Mouse (Mus musculus) stomach, embryonic 15.5 days (tissue): Measurements from ENCODE around the gene 2310022A10Rik. TPM values are rescaled to one million over a fixed set of nuclear protein-coding genes. Genes with fewer than 3 reads are reported as not detected.

Source experiments
- ATAC-seq: fragments of 200-750 bp; cut with Nextera tagmentation; 2 replicates; pipeline ENCODE4 v1.8.0; 2017; ENCODE audit warnings: low read depth, moderate number of reproducible peaks, moderate TSS enrichment; ENCODE audit not compliant: insufficient read depth, low FRiP score
- H3K27ac ChIP-seq: fragments of 300-500 bp; sonication (generic); 2 replicates; pipeline ENCODE4 v1.5.1; 2015; ENCODE audit warnings: mild to moderate bottlenecking, inconsistent platforms
- H3K27me3 ChIP-seq: fragments of 300-500 bp; sonication (generic); replicated peaks from 2 replicates; pipeline ENCODE4 v1.6.1; 2015; ENCODE audit warnings: inconsistent platforms
- H3K36me3 ChIP-seq: fragments of 300-500 bp; sonication (generic); 2 replicates; pipeline ENCODE4 v1.6.1; 2015; ENCODE audit warnings: inconsistent platforms
- H3K4me1 ChIP-seq: fragments of 300-500 bp; sonication (generic); 2 replicates; pipeline ENCODE4 v1.6.1; 2015; ENCODE audit warnings: inconsistent platforms
- H3K4me2 ChIP-seq: fragments of 300-500 bp; sonication (generic); 2 replicates; pipeline ENCODE4 v1.6.1; 2015; ENCODE audit warnings: mild to moderate bottlenecking, inconsistent platforms
- H3K4me3 ChIP-seq: fragments of 300-500 bp; sonication (generic); replicated peaks from 2 replicates; pipeline ENCODE4 v1.5.1; 2015; ENCODE audit warnings: inconsistent platforms
- H3K9ac ChIP-seq: fragments of 300-500 bp; sonication (generic); 2 replicates; pipeline ENCODE4 v1.6.1; 2015; ENCODE audit warnings: inconsistent platforms
- H3K9me3 ChIP-seq: fragments of 300-500 bp; sonication (generic); 2 replicates; pipeline ENCODE4 v1.6.1; 2016; ENCODE audit warnings: inconsistent platforms
- WGBS: fragments of 180-500 bp; shearing (Covaris S2); methylation state at CpG from one replicate; pipeline ENCODE4 v1.1.7; 2015; 5-methylcytosine and 5-hydroxymethylcytosine counted together
- polyA plus RNA-seq: library from polyadenylated mRNA; unstranded; fragments of >200 nt; fragmentation: Nextera tagmentation; extraction: Ambion mirVana; gene quantifications from 2 replicates; pipeline ENCODE4 v1.2.1, GENCODE M21; 2015

The 2310022A10Rik gene
- polyA plus RNA-seq, 1 experiment from 2014 or later, result 21.0 TPM

DNA sequence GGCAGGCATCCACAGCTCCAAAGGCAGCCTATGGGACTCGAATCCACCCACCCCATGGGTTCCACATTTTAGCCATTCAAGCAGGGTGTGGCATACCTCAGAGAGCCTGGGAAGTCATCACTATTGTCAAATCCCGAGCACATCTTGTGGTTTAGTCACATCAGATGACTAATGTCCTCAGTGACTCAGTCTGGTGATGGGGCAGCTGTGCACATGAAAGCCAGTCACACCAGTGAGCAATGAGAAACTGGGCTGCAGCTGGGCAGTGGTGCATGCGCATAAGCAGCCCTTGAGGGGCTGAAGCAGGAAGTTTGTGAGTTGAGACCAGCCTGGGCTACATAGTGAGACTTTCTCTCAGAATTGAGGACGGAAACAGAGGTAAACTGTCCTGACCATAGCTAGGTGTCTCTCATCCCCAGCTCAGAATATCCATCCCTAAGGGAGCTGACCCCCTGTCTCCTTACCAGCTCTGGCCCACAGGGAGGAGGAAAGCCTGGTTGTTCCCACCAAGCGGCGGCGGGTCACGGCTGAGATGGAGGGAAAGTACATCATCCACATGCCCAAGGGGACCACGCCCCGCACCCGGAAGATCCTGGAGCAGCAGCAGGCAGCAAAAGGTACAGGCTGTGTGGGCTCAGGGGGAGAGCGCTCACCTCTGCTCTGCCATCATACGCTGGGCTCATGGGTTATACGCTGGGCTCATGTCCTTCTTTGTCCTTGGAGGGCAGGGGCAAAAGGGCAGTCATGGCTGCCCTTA lies 21.3 kb downstream of the 2310022A10Rik start:
- 0 out of 2 replicates have a peak, but pooled peaks have one; percentile 9 for ATAC-seq
- Histone ChIP-seq H3K27me3 (no peaks in the 10 kb centered on the region), H3K4me2 (no peak overlapping the region), H3K4me3 (no peak overlapping the region), H3K9ac (no peak overlapping the region), H3K27ac (no peak overlapping the region), H3K4me1 (no peaks in the 10 kb centered on the region), H3K36me3 (peaks cover 45% of the 10 kb centered on the region), H3K9me3 (no peaks in the 10 kb centered on the region)
- 89% methylated on average over 14 of the region's 14 CpGs for WGBS

DNA sequence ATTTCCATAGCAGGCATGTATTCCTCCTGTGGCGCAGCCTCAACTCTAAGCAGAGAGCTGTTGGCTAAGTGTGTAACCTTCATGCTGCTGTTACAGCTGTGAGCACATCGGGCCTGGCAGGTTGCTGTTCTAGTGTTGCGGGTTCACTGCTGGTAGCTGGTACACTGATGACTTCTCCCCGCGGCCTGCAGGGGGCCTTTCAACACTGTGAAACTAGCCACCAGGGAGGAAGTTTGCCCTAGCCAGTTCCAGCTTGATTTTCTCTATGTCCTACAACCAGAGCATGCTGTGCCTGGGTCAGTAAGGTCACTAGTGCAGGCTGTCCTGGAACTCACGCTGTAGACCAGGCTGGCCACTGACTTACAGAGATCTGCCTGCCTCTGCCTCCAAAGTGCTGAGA lies 23.9 kb downstream of the 2310022A10Rik start:
- 69% methylated on average over 6 of the region's 6 CpGs for WGBS
- ATAC-seq, result no peak
- no peak overlapping the region for H3K9ac ChIP-seq

DNA sequence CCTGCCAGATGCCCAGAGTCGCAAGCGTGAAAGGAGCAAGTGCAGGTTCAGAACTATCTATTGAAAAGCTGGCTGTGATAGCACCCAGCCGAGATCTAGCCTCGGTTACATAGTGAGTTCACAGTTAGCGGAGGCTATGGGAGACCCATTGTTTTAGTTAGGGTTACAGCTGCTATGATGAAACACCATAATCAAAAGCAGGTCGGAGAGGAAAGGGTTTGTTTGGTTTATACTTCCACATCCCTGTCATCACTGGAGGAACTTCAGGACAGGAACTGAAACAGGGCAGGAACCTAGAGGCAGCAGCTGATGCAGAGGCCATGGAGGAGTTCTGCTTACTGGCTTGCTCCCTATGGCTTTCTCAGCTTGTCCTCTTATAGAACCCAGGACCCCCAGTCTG lies 24.6 kb downstream of the 2310022A10Rik start:
- Histone ChIP-seq H3K4me1 (no peaks in the 10 kb centered on the region), H3K27ac (no peak overlapping the region), H3K9me3 (no peaks in the 10 kb centered on the region), H3K27me3 (no peaks in the 10 kb centered on the region), H3K4me3 (no peak overlapping the region), H3K4me2 (no peak overlapping the region), H3K9ac (no peak overlapping the region), H3K36me3 (peaks cover 55% of the 10 kb centered on the region)
- no peak for ATAC-seq
- 91% methylated on average over 6 of the region's 6 CpGs for WGBS

More for the DNA sequence above, 23.9 kb downstream of the 2310022A10Rik start:
- Histone ChIP-seq H3K4me1 (no peaks in the 10 kb centered on the region), H3K27me3 (no peaks in the 10 kb centered on the region), H3K9me3 (no peaks in the 10 kb centered on the region), H3K4me2 (no peak overlapping the region), H3K36me3 (peaks cover 56% of the 10 kb centered on the region), H3K27ac (no peak overlapping the region), H3K4me3 (no peak overlapping the region)

GRCm38 (mm10) chr7:27578465-27578864 lies 25.4 kb downstream of the 2310022A10Rik start:
- no peak overlapping the region for H3K4me3 ChIP-seq
- no peak overlapping the region for H3K4me2 ChIP-seq
- H3K9ac ChIP-seq, result no peak overlapping the region
- H3K36me3 ChIP-seq, result peaks cover 61% of the 10 kb centered on the region
- ATAC-seq, result no peak
- WGBS, result 82% methylated on average over 7 of the region's 7 CpGs
- no peaks in the 10 kb centered on the region for H3K27me3 ChIP-seq
- no peaks in the 10 kb centered on the region for H3K4me1 ChIP-seq
- H3K27ac ChIP-seq, result no peak overlapping the region
- no peaks in the 10 kb centered on the region for H3K9me3 ChIP-seq

DNA sequence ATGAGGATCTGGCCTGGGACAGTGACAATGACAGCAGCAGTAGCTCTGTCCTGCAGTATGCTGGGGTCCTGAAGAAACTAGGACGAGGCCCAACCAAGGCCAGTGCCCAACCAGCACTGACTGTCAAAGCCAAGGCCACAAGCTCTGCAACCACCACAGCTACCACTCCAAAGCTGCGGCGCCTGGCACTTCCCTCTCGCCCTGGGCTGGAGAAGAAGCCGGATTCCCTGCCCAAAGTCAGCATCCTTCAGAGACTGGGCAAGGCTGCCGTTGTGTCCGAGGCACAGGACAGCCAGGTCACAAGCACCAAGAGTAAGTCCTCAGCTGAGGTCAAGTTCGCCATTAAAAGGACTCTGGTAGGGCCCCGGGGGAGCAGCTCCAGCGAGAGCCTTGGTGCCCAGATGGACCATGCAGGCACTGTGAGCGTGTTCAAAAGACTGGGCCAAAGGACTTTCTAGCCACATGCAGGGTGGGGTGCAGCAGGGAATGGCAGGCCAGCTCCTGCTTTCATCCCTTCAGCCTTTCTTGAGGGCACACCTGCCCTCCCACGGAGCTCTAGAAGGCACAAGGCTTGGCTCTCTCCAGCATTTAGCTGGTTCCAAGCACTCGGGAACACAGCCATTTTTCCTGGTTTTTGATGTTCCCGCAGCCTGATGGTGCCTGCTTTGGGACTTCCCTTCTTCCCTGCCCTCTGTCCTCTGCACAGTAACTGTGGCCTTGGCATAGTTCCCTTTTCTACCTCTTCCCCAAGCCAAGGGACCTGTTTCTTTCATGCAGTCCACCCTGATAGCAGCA lies 27.5 kb downstream of the 2310022A10Rik start:
- Histone ChIP-seq H3K27ac (no peak overlapping the region), H3K9ac (no peak overlapping the region), H3K4me1 (no peaks in the 10 kb centered on the region), H3K4me3 (no peak overlapping the region), H3K27me3 (no peaks in the 10 kb centered on the region), H3K4me2 (no peak overlapping the region), H3K9me3 (no peaks in the 10 kb centered on the region), H3K36me3 (peaks cover 55% of the 10 kb centered on the region)
- ATAC-seq, result no peak
- WGBS, result 91% methylated on average over 14 of the region's 14 CpGs

GRCm38 (mm10) chr7:27586861-27587260 lies 33.8 kb downstream of the 2310022A10Rik start:
- Histone ChIP-seq H3K4me1 (0 out of 2 replicates have a peak, but pooled peaks cover 3% of the 10 kb centered on the region), H3K27me3 (no peaks in the 10 kb centered on the region), H3K4me3 (no peak overlapping the region), H3K36me3 (peaks cover 17% of the 10 kb centered on the region; the same call in 1 of the 2 replicates), H3K4me2 (no peak overlapping the region), H3K27ac (no peak overlapping the region), H3K9me3 (no peaks in the 10 kb centered on the region), H3K9ac (no peak overlapping the region)
- 60% methylated on average over 2 of the region's 2 CpGs for WGBS
- ATAC-seq, result no peak

- H3K27me3 ChIP-seq, result no peaks in the 10 kb centered on the region
- no peak overlapping the region for H3K9ac ChIP-seq
- no peak for ATAC-seq
- H3K36me3 ChIP-seq, result peaks cover 11% of the 10 kb centered on the region; the same call in 1 of the 2 replicates
- no peak overlapping the region for H3K4me2 ChIP-seq
- H3K27ac ChIP-seq, result no peak overlapping the region
- 85% methylated on average over 2 of the region's 2 CpGs for WGBS
- peaks cover 7% of the 10 kb centered on the region for H3K4me1 ChIP-seq
- H3K9me3 ChIP-seq, result no peaks in the 10 kb centered on the region
- H3K4me3 ChIP-seq, result no peak overlapping the region
Measured at GRCm38 (mm10) chr7:27587741-27588140, 34.7 kb downstream of the 2310022A10Rik start.

DNA sequence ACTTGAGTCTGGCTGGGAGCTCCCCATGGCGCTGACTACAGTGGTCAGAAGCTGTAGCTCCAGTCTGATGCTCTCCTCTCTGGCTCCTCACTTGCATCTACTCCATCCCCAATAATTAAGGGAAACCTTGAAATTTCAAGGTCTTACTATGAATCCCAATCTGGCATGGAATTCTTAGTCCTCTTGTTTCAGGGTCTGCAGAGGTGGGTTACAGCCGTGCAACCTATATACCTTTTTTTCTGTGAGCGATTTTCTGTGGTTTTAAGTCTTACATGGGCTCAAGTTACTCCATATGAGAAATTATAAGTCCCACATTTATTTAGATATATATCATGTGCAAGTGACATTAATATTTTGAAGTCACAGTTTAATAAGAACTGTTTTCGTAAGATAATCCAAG lies 37.1 kb downstream of the 2310022A10Rik start:
- no peak overlapping the region for H3K4me2 ChIP-seq
- no peaks in the 10 kb centered on the region for H3K9me3 ChIP-seq
- H3K9ac ChIP-seq, result no peak overlapping the region
- WGBS, result 89% methylated on average over 4 of the region's 4 CpGs
- H3K27ac ChIP-seq, result no peak overlapping the region
- 0 out of 2 replicates have a peak, but pooled peaks cover 3% of the 10 kb centered on the region for H3K36me3 ChIP-seq
- H3K27me3 ChIP-seq, result no peaks in the 10 kb centered on the region
- no peak overlapping the region for H3K4me3 ChIP-seq
- no peak for ATAC-seq
- H3K4me1 ChIP-seq, result peaks cover 14% of the 10 kb centered on the region

DNA sequence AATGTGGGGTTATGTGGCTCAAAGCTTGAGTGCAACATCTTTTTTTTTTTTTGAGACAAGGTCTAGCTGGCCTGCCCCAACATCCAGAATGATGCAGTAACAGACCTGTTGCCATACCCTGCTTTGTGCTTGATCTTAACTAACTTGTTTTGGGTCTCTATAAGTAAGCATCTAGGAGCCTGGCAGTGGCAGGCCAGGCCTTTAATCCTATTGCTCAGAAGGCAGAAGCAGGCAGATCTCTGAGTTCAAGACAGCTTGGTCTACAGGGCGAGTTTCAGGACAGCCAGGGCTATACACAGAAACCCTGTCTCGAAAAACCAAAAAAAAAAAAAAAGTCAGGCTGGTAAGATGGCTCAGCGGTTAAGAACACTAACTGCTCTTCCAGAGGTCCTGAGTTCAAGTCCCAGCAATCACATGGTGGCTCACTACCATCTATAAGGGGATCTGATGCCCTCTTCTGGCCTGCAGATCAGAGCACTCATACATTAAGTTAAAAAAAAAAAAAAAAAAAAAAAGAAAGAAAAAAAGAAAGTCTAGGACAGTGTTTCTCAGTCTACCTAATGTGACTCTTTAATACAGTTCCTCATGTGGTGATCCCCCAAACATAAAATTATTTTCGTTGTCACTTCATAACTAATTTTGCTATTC lies 37.7 kb downstream of the 2310022A10Rik start:
- WGBS, result 59% methylated on average over 4 of the region's 4 CpGs
- peaks cover 14% of the 10 kb centered on the region for H3K4me1 ChIP-seq
- H3K27me3 ChIP-seq, result no peaks in the 10 kb centered on the region
- H3K9me3 ChIP-seq, result no peaks in the 10 kb centered on the region
- H3K4me3 ChIP-seq, result peak overlapping the region; percentile 80
- H3K27ac ChIP-seq, result peak overlapping the region; percentile 99
- no peaks in the 10 kb centered on the region for H3K36me3 ChIP-seq
- H3K9ac ChIP-seq, result peak overlapping the region; percentile 29; the same call in 1 of the 2 replicates
- H3K4me2 ChIP-seq, result peak overlapping the region; percentile 54
- no peak for ATAC-seq

DNA sequence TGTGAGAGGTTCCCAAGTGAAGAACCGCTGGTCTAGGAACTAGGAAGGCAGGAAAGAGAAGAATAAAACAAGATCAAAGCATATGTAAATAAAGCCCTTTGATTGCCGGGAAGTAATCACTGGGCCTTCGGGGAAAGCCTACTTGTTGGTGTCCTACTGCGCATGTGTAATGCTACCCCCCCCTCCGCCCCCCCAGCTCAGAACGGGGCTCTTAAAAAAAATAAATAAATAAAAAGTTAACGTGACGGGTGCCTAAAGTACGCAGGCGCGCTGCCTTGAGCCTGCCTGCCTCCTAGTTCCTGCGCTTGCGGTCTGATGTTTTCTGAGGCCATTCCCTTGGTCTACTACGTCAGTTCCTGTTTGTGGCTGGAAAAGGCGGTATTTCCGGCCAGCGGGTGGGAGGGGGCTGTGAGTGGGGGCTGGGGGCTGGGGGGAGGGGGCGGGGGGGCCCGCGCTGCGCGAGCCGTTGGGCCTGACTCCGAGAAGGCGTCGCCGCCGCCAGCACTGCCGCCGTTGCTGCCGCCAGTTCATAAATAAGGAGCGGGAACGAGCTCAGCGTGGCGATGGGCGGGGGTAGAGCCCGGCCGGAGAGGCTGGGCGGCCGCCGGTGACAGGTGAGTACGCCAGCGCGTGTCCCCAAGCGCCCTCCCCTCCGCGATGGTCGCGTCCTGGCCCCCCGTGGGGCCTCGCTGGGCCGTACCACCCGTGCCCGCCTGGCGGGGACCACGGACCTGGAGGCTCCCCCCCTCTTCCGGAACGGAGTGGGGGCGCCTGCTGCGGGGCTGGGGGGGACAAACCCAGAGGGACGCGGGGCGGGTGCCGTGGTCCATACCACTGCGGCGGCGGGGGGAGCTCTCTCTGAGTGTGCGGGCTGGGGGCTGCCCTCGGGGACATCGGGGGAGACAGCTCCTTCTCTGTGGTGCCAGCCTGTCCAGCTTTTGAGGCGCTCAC lies 38.5 kb downstream of the 2310022A10Rik start, which contains the start of gene Akt2:
TSS of gene Akt2 (plus strand) at position 287 of the 951 bp plus-strand sequence.
- Histone ChIP-seq H3K9ac (peak within 1 kb of the TSS; percentile 77), H3K9me3 (no peaks in the 10 kb centered on the region), H3K27ac (peak within 1 kb of the TSS; percentile 99), H3K4me2 (peak within 1 kb of the TSS; percentile 69), H3K4me3 (peak within 1 kb of the TSS; percentile 80), H3K36me3 (no peaks in the 10 kb centered on the region), H3K27me3 (no peaks in the 10 kb centered on the region), H3K4me1 (peaks cover 18% of the 10 kb centered on the region)
- peak; percentile 91 for ATAC-seq
- under 1% methylated on average over 52 of the region's 71 CpGs for WGBS
